Mouse (Mus musculus) kidney, adult 2 months (tissue): Measurements from ENCODE around the gene Spsb4.

ENCODE experiments used
- CTCF ChIP-seq: fragments of 200-500 bp; conservative IDR thresholded peaks from 2 replicates; pipeline ENCODE4 v1.5.1; 2011; ENCODE audit warnings: low read depth, mild to moderate bottlenecking, control low read depth, low read length, moderate library complexity, mixed read lengths; ENCODE audit not compliant: insufficient read depth, insufficient read length
- POLR2A ChIP-seq: fragments of 200-500 bp; IDR thresholded peaks from one replicate; pipeline ENCODE4 v1.6.1; 2011; ENCODE audit warnings: low read depth, low read length, control low read depth

DNA sequence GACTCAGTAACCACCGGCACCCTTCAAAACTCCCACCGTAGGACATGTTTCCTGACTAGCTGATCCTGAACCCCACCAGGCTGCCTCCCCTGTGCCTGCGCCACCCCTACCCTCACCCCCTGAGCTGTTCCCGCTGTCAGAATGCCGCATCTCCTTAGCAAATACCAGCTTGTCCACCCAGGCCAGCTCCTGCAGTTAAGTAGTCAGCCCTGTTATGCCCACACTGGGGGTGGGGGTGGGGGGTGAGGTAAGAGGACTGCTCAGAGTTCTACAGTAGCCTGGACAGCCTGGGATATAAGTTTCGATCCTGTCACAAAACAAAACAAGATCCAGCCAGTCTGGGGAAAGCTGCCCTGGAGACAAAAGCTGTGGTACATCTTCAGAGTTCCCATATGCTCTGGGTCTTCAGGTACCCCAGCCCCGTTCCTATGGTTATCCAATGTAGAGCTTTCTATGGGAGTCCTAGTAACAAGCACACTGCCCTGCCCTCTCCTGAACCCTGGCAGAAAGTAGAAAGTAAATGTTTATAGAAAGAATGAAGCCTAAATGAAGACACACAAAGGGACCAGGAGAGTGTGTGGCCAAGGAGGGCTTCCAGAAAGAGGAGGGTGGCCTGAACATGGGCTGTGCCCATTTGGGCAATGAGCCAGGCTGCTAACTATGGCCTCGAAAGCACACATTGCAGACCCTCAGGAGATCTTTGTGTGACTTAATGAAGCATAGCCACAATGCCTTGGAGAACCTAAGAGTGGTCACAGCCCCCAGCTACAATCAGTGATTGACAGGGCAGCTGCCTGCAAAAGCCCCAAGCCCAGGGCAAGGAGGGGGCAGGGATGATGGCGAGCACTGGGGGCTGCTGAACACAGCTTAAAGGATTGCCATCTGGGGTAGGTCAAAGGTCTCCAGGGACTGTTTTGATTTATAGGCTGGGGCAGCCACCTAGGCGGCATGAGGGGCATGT lies 38.3 kb downstream of the Spsb4 start:
- TF ChIP-seq CTCF (no peak), POLR2A (no peak)
